Mouse (Mus musculus) limb, embryonic 15.5 days (tissue): Measurements from ENCODE around the gene Pank4. TPM values are rescaled to one million over a fixed set of nuclear protein-coding genes. Genes with fewer than 3 reads are reported as not detected.

Source experiments
- ATAC-seq: fragments of 200-750 bp; cut with Nextera tagmentation; 2 replicates; pipeline ENCODE4 v1.8.0; 2017; ENCODE audit warnings: low read depth, moderate TSS enrichment; ENCODE audit not compliant: insufficient number of reproducible peaks, low FRiP score, low TSS enrichment
- H3K27ac ChIP-seq: fragments of 300-500 bp; sonication (generic); 2 replicates; pipeline ENCODE4 v1.5.1; 2015; ENCODE audit warnings: moderate library complexity, mild to moderate bottlenecking, inconsistent platforms
- H3K27me3 ChIP-seq: fragments of 300-500 bp; sonication (generic); 2 replicates; pipeline ENCODE4 v1.6.1; 2015; ENCODE audit warnings: inconsistent platforms
- H3K36me3 ChIP-seq: fragments of 300-500 bp; sonication (generic); 2 replicates; pipeline ENCODE4 v1.6.1; 2015; ENCODE audit warnings: inconsistent platforms
- H3K4me1 ChIP-seq: fragments of 300-500 bp; sonication (generic); 2 replicates; pipeline ENCODE4 v1.6.1; 2015; ENCODE audit warnings: inconsistent platforms
- H3K4me2 ChIP-seq: fragments of 300-500 bp; sonication (generic); 2 replicates; pipeline ENCODE4 v1.6.1; 2015; ENCODE audit warnings: mild to moderate bottlenecking, inconsistent platforms
- H3K4me3 ChIP-seq: fragments of 300-500 bp; sonication (generic); 2 replicates; pipeline ENCODE4 v1.5.1; 2015; ENCODE audit warnings: mild to moderate bottlenecking, inconsistent platforms
- H3K9ac ChIP-seq: fragments of 300-500 bp; sonication (generic); 2 replicates; pipeline ENCODE4 v1.6.1; 2015; ENCODE audit warnings: inconsistent platforms
- H3K9me3 ChIP-seq: fragments of 300-500 bp; sonication (generic); 2 replicates; pipeline ENCODE4 v1.6.1; 2016; ENCODE audit warnings: inconsistent platforms
- WGBS: fragments of 180-500 bp; shearing (Covaris S2); methylation state at CpG from one replicate; pipeline ENCODE4 v1.1.7; 2015; 5-methylcytosine and 5-hydroxymethylcytosine counted together
- polyA plus RNA-seq: library from polyadenylated mRNA; unstranded; fragments of >200 nt; fragmentation: Nextera tagmentation; extraction: Ambion mirVana; gene quantifications from 2 replicates; pipeline ENCODE4 v1.2.1, GENCODE M21; 2015

Pank4 gene
- polyA plus RNA-seq, 1 experiment from 2014 or later, result 38.6 TPM

DNA sequence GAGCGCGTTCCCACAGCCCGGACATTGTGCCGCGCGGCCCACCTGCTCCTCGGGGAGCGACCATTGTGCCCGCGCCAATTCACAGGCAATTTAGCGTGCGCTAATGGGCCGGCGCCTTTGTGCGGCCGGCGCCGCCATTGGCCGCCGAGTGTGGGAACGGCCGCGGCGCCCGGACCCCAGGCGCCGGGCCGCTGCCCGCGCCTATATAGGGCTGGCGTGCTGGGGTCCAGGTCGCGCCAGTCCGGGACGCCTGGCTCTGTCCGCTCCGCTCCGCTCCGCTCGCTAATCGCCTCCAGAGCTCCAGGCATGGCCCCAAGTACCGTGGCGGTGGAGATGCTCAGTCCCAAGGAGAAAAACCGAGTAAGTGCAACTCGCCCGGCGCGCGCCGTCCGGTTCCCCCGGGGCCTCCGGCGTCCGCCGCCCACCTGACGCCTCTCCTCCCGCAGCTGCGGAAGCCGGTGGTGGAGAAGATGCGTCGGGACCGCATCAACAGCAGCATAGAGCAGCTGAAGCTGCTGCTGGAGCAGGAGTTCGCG lies 3.2 kb upstream of the Pank4 start, which contains the start of gene Hes5:
Hes5 (plus strand) TSS at position 234 of the 536 bp plus-strand sequence.
- no peaks in the 10 kb centered on the region for H3K9me3 ChIP-seq
- peak within 1 kb of the TSS; percentile 33; the same call in 1 of the 2 replicates for H3K9ac ChIP-seq
- no peaks in the 10 kb centered on the region for H3K36me3 ChIP-seq
- peaks cover 59% of the 10 kb centered on the region for H3K4me1 ChIP-seq
- peak within 1 kb of the TSS; percentile 88 for H3K4me2 ChIP-seq
- peaks cover 73% of the 10 kb centered on the region for H3K27me3 ChIP-seq
- no peak within 1 kb of the TSS for H3K27ac ChIP-seq
- under 1% methylated on average over 65 of the region's 65 CpGs for WGBS
- H3K4me3 ChIP-seq, result peak within 1 kb of the TSS; percentile 44
- no peak for ATAC-seq

GRCm38 (mm10) chr4:154961226-154961738 lies 2.6 kb upstream of the Pank4 start:
- Histone ChIP-seq H3K27me3 (peaks cover 68% of the 10 kb centered on the region), H3K36me3 (0 out of 2 replicates have a peak, but pooled peaks cover 1% of the 10 kb centered on the region), H3K4me1 (peaks cover 64% of the 10 kb centered on the region), H3K9ac (peak overlapping the region; percentile 33; the same call in 1 of the 2 replicates), H3K4me2 (peak overlapping the region; percentile 88), H3K27ac (no peak overlapping the region), H3K4me3 (peak overlapping the region; percentile 44), H3K9me3 (no peaks in the 10 kb centered on the region)
- under 1% methylated on average over 46 of the region's 47 CpGs for WGBS
- no peak for ATAC-seq

DNA sequence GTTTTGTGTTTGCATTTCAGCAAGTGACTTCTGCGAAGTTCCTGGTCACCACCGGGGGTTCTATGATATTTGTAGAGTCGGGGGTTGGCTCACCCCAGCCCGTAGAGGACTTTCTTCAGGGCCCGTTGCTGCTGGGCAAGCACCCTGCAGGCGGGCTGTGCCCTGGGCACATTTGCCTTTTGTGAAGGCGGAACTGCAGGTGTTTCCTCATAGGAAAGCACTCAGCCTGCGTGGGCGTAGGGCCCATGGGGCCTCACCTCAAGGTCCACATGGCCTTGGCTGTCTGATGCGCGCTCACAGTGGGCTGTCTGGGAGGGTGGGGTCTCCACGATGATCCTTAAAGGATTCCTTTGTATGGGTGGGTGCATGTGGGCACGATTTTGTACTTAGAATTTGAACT lies 2.0 kb upstream of the Pank4 start:
- no peak for ATAC-seq
- peaks cover 64% of the 10 kb centered on the region for H3K27me3 ChIP-seq

GRCm38 (mm10) chr4:154962683-154963082 lies 1.2 kb upstream of the Pank4 start:
- H3K27me3 ChIP-seq, result peaks cover 58% of the 10 kb centered on the region
- H3K27ac ChIP-seq, result no peak overlapping the region
- peaks cover 67% of the 10 kb centered on the region for H3K4me1 ChIP-seq
- H3K9me3 ChIP-seq, result no peaks in the 10 kb centered on the region
- 0 out of 2 replicates have a peak, but pooled peaks cover 5% of the 10 kb centered on the region for H3K36me3 ChIP-seq
- no peak overlapping the region; the same call in 1 of the 2 replicates for H3K4me2 ChIP-seq
- no peak overlapping the region for H3K9ac ChIP-seq
- ATAC-seq, result no peak
- WGBS, result 86% methylated on average over 7 of the region's 7 CpGs
- no peak overlapping the region for H3K4me3 ChIP-seq

More for the DNA sequence above, 2.0 kb upstream of the Pank4 start:
- Histone ChIP-seq H3K9ac (no peak overlapping the region), H3K27ac (no peak overlapping the region), H3K4me2 (peak overlapping the region; percentile 88; the same call in 1 of the 2 replicates), H3K4me3 (peak overlapping the region; percentile 44), H3K9me3 (no peaks in the 10 kb centered on the region), H3K36me3 (0 out of 2 replicates have a peak, but pooled peaks cover 5% of the 10 kb centered on the region), H3K4me1 (peaks cover 67% of the 10 kb centered on the region)
- 31% methylated on average over 13 of the region's 13 CpGs for WGBS

DNA sequence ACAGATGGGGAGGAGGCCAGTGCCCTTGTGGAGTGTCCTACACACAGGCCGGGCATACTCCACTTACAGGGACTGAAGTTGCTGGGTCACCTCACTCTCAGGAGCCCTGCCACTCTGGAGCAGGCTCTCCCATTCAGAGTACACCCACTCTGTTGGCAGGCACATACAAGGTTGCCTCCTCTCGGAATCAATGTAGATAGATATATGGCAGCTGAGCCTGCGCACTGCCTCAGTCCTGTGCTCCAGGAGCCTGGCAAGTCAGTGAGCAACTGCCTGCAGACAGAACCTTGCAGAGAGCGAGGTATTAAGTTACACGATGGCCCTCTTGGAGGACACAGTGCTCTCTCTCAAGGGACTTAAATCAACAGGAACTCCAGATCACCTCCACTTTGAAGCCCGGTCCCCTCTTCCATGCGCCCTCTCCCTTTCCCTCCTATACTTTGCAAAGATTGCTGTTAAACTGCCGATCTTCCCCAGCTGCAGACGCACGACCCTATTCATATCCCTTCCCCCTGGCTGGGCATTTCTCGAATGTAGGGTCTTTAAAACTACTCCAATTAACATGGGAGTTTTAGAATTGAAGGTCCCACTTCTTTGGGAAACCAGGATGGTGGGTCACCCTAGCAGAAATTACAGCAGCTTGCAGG lies 610 bp upstream of the Pank4 start:
- Histone ChIP-seq H3K36me3 (0 out of 2 replicates have a peak, but pooled peaks cover 5% of the 10 kb centered on the region), H3K9ac (peak overlapping the region; percentile 74; the same call in 1 of the 2 replicates), H3K4me3 (peak overlapping the region; percentile 80), H3K4me2 (peak overlapping the region; percentile 71), H3K27ac (peak overlapping the region; percentile 93; the same call in 1 of the 2 replicates), H3K27me3 (peaks cover 52% of the 10 kb centered on the region), H3K9me3 (no peaks in the 10 kb centered on the region), H3K4me1 (peaks cover 62% of the 10 kb centered on the region)
- ATAC-seq, result no peak
- WGBS, result 26% methylated on average over 11 of the region's 11 CpGs

GRCm38 (mm10) chr4:154964581-154965235 lies 785 bp downstream of the Pank4 start:
- peak; percentile 16; the same call in 1 of the 2 replicates for ATAC-seq
- Histone ChIP-seq H3K27ac (peak overlapping the region; percentile 93), H3K4me2 (peak overlapping the region; percentile 71), H3K4me1 (peaks cover 54% of the 10 kb centered on the region), H3K9me3 (no peaks in the 10 kb centered on the region), H3K4me3 (peak overlapping the region; percentile 80), H3K36me3 (peaks cover 14% of the 10 kb centered on the region), H3K27me3 (peaks cover 38% of the 10 kb centered on the region), H3K9ac (peak overlapping the region; percentile 74)
- WGBS, result 1% methylated on average over 36 of the region's 36 CpGs

GRCm38 (mm10) chr4:154965856-154966255 lies 1.9 kb downstream of the Pank4 start:
- Histone ChIP-seq H3K9me3 (no peaks in the 10 kb centered on the region), H3K4me2 (0 out of 2 replicates have a peak overlapping the region, but pooled peaks have one; percentile 71), H3K9ac (no peak overlapping the region), H3K27me3 (peaks cover 27% of the 10 kb centered on the region), H3K36me3 (peaks cover 25% of the 10 kb centered on the region), H3K4me3 (no peak overlapping the region), H3K27ac (no peak overlapping the region), H3K4me1 (peaks cover 43% of the 10 kb centered on the region)
- WGBS, result 75% methylated on average over 3 of the region's 3 CpGs
- ATAC-seq, result no peak

DNA sequence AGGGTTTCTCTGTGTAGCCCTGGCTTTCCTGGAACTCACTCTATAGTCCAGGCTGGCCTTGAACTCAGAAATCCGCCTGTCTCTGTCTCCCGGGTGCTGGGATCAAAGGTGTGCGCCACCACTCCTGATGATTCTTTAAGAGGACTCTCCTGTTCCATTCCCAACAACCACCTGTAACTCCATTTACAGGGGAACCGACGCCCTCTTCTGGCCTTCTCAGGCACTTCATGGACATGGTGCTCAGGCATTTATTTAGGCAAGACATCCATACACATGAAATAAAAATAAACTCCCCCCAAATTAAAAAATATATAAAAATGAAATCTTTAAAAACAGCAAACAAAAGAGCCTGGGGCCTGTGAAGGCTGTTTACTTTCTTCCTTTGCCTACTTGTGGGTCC lies 3.2 kb downstream of the Pank4 start:
- H3K4me1 ChIP-seq, result peaks cover 31% of the 10 kb centered on the region
- no peaks in the 10 kb centered on the region for H3K9me3 ChIP-seq
- WGBS, result 70% methylated on average over 5 of the region's 5 CpGs
- no peak for ATAC-seq
- H3K4me2 ChIP-seq, result no peak overlapping the region
- no peak overlapping the region for H3K4me3 ChIP-seq
- peaks cover 38% of the 10 kb centered on the region for H3K36me3 ChIP-seq
- H3K27ac ChIP-seq, result no peak overlapping the region
- peaks cover 14% of the 10 kb centered on the region for H3K27me3 ChIP-seq
- no peak overlapping the region for H3K9ac ChIP-seq

- Histone ChIP-seq H3K4me3 (no peak overlapping the region), H3K36me3 (peaks cover 88% of the 10 kb centered on the region), H3K9ac (no peak overlapping the region), H3K27ac (no peak overlapping the region), H3K4me2 (no peak overlapping the region), H3K4me1 (no peaks in the 10 kb centered on the region), H3K27me3 (no peaks in the 10 kb centered on the region), H3K9me3 (no peaks in the 10 kb centered on the region)
- 92% methylated on average over 12 of the region's 12 CpGs for WGBS
- ATAC-seq, result no peak
Measured at GRCm38 (mm10) chr4:154972546-154972945, 8.6 kb downstream of the Pank4 start.

- Histone ChIP-seq H3K4me3 (no peak overlapping the region), H3K9me3 (no peaks in the 10 kb centered on the region), H3K9ac (no peak overlapping the region), H3K4me2 (no peak overlapping the region), H3K36me3 (peaks cover 100% of the 10 kb centered on the region), H3K27me3 (no peaks in the 10 kb centered on the region), H3K27ac (no peak overlapping the region), H3K4me1 (no peaks in the 10 kb centered on the region)
- no peak for ATAC-seq
- WGBS, result 91% methylated on average over 11 of the region's 11 CpGs
Measured at GRCm38 (mm10) chr4:154974163-154974611, 10.3 kb downstream of the Pank4 start.

DNA sequence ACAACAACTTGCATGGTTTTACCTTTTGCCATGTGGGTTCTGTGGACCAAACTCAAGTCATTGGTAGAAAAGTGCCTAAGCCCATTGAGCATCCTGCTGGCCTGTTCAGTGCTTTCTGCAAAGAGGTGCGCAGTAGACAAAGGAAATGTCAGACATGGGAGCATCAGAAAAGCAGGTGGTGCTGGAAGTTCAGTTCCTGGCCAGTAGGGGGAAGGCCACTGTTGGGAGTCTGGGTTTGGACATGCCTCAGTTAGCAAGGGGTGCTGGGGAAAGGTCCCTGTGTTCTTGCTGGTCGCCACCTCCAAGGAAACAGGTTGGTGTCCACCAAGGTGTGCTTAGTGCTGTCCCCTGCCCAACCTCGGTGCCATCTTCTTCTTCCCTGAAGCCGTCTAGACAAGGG lies 16.2 kb downstream of the Pank4 start:
- H3K4me3 ChIP-seq, result no peak overlapping the region
- peaks cover 15% of the 10 kb centered on the region; the same call in 1 of the 2 replicates for H3K27me3 ChIP-seq
- WGBS, result 82% methylated on average over 4 of the region's 4 CpGs
- peaks cover 5% of the 10 kb centered on the region; the same call in 1 of the 2 replicates for H3K4me1 ChIP-seq
- no peak overlapping the region for H3K4me2 ChIP-seq
- ATAC-seq, result no peak
- no peaks in the 10 kb centered on the region for H3K9me3 ChIP-seq
- peaks cover 64% of the 10 kb centered on the region for H3K36me3 ChIP-seq
- H3K9ac ChIP-seq, result no peak overlapping the region
- no peak overlapping the region for H3K27ac ChIP-seq
